7 mouse cellular contexts compared by ENCODE assay signal in genomic region chr13:119283448-119283847, GRCm38 (mm10).
A peak's percentile ranks its signal among the peaks of the same experiment; 100 is the strongest.
DNase-seq lines count a peak whose midpoint lies in the region; ATAC-seq lines count a peak whose summit lies in the region.

No protein-coding gene starts in this region.

- ATAC-seq in erythroid progenitor cell, adult 5-6 weeks (replicated peaks; ENCODE audit: low FRiP score, poor library complexity, severe bottlenecking) = peak; percentile 84
- 0 out of 2 replicates have a peak, but pooled peaks have one; percentile 48 for ATAC-seq in hindbrain, embryonic 16.5 days

- H3K27ac ChIP-seq in hindbrain, embryonic 16.5 days (ENCODE audit: low read depth, low read length) = no peak overlapping the region

- H3K4me1 ChIP-seq in hindbrain, embryonic 16.5 days (ENCODE audit: control insufficient read depth, insufficient read depth, low read depth, low read length) = no peaks in the 10 kb centered on the region

- H3K27me3 ChIP-seq in hindbrain, embryonic 16.5 days (replicated peaks; ENCODE audit: control insufficient read depth, insufficient read depth, low read length) = no peaks in the 10 kb centered on the region

- no peak overlapping the region for H3K4me3 ChIP-seq in hindbrain, embryonic 16.5 days (ENCODE audit: low read length)

- no peak overlapping the region for H3K4me2 ChIP-seq in hindbrain, embryonic 16.5 days (ENCODE audit: low read length)

- WGBS in hindbrain, embryonic 16.5 days = 49% methylated on average over 6 of the region's 6 CpGs

- H3K9ac ChIP-seq in hindbrain, embryonic 16.5 days (ENCODE audit: low read depth, low read length) = no peak overlapping the region

- H3K9me3 ChIP-seq in hindbrain, embryonic 16.5 days (ENCODE audit: control insufficient read depth, low read length) = no peaks in the 10 kb centered on the region

- DNase-seq in NIH3T3 (ENCODE audit: low read depth) = peak; percentile 74
- peak; percentile 4 for DNase-seq in brain, embryonic 18.5 days (ENCODE audit: low read depth, low spot score)
- DNase-seq in layer of hippocampus, postnatal 10 days (ENCODE audit: low spot score in 2 of 2) = peak; percentile 66 to 76
- DNase-seq in lung, postnatal 14 days = peak; percentile 79
- DNase-seq in right cerebral cortex, postnatal 36 days (ENCODE audit: low spot score in 2 of 2) = peak; percentile 7 to 13

- H3K36me3 ChIP-seq in hindbrain, embryonic 16.5 days (ENCODE audit: control insufficient read depth, insufficient read depth, low read length) = no peaks in the 10 kb centered on the region

Comparison
In these comparisons a context has a peak if more than half of its experiments do, and no peak if none do; other contexts are left out.
1. DNase-seq: peak in every context shown above with its lines; median percentile 79 in lung, postnatal 14 days; 74 in NIH3T3; 71 in layer of hippocampus, postnatal 10 days; 10 in right cerebral cortex, postnatal 36 days; 4 in brain, embryonic 18.5 days.